Mouse (Mus musculus) ES-E14 (cell line): ENCODE data around the gene Map4k5. TPM values are rescaled to one million over a fixed set of nuclear protein-coding genes. Genes with fewer than 3 reads are reported as not detected.

Source experiments
- DNase-seq: peaks from one replicate; pipeline ENCODE4 v3.0.0-alpha.2; 2013; ENCODE audit warnings: low read depth, low spot score
- H3K27ac ChIP-seq: 2 replicates; pipeline ENCODE4 v1.5.1; 2012; ENCODE audit warnings: low read depth, mild to moderate bottlenecking, low read length, moderate library complexity, mixed read lengths; ENCODE audit not compliant: poor library complexity, insufficient read depth, severe bottlenecking
- H3K36me3 ChIP-seq: 2 replicates; pipeline ENCODE4 v1.6.1; 2012; ENCODE audit warnings: mild to moderate bottlenecking, low read length, moderate library complexity, mixed read lengths; ENCODE audit not compliant: control insufficient read depth, poor library complexity, insufficient read depth, severe bottlenecking
- H3K4me1 ChIP-seq, 2 experiments: fragments of 150-350 bp in 1 of 2; sonication (generic) in 1 of 2; 2 replicates each; pipeline ENCODE4 v1.6.1; 2012; ENCODE audit warnings: low read length in 2 of 2, mild to moderate bottlenecking in 1 of 2, mixed read lengths in 1 of 2; ENCODE audit not compliant: control insufficient read depth in 2 of 2, insufficient read depth in 2 of 2, poor library complexity in 1 of 2
- H3K4me3 ChIP-seq, 2 experiments: fragments of 150-350 bp in 1 of 2; sonication (generic) in 1 of 2; 2 replicates each; pipeline ENCODE4 v1.5.1; 2012; ENCODE audit warnings: low read length in 2 of 2, low read depth in 1 of 2, mild to moderate bottlenecking in 1 of 2, mixed read lengths in 1 of 2; ENCODE audit not compliant: insufficient read depth in 1 of 2, poor library complexity in 1 of 2, severe bottlenecking in 1 of 2
- H3K9ac ChIP-seq: 2 replicates; pipeline ENCODE4 v1.6.1; 2012; ENCODE audit warnings: low read depth, mild to moderate bottlenecking, low read length, mixed read lengths; ENCODE audit not compliant: poor library complexity, insufficient read depth, severe bottlenecking
- H3K9me3 ChIP-seq: fragments of 150-350 bp; sonication (generic); 2 replicates; pipeline ENCODE4 v1.6.1; 2012; ENCODE audit warnings: low read depth, mild to moderate bottlenecking, low read length; ENCODE audit not compliant: control insufficient read depth, insufficient read depth
- CHD2 ChIP-seq: IDR thresholded peaks from 2 replicates; pipeline ENCODE4 v1.6.1; 2014; ENCODE audit warnings: mild to moderate bottlenecking, low read depth, low read length, inconsistent platforms
- HCFC1 ChIP-seq: IDR thresholded peaks from 2 replicates; pipeline ENCODE4 v1.6.1; 2012; ENCODE audit warnings: low read length, inconsistent platforms, borderline replicate concordance; ENCODE audit not compliant: insufficient read depth
- MAFK ChIP-seq: IDR thresholded peaks from 2 replicates; pipeline ENCODE4 v1.6.1; 2014; ENCODE audit warnings: mild to moderate bottlenecking, low read depth, low read length, inconsistent platforms; ENCODE audit not compliant: insufficient read depth
- ZC3H11A ChIP-seq: IDR thresholded peaks from 2 replicates; pipeline ENCODE4 v1.6.1; 2012; ENCODE audit warnings: low read depth, mild to moderate bottlenecking, inconsistent platforms, low read length, borderline replicate concordance
- ZNF384 ChIP-seq: IDR thresholded peaks from 2 replicates; pipeline ENCODE4 v1.6.1; 2012; ENCODE audit warnings: low read depth, low read length, inconsistent platforms
- in situ Hi-C, 2 experiments: fragments of 600-800 bp; cut with MboI; formaldehyde crosslinking; loops; one replicate each; pipeline ENCODE4 v1.15.1; 2025; ENCODE audit warnings: low sequenced_read_pairs in 2 of 2, inconsistent platforms in 1 of 2; ENCODE audit not compliant: unreplicated experiment in 2 of 2
- total RNA-seq: library from RNA; depleted of rRNA; stranded (reverse); fragments of 300-350 nt; gene quantifications from 2 replicates; pipeline ENCODE4 v1.2.3, GENCODE M21; 2012

Map4k5 gene
- total RNA-seq, 1 experiment: 29.8 TPM

GRCm38 (mm10) chr12:69864164-69864692, 28.8 kb downstream of the Map4k5 start:
- no peak for DNase-seq
- in situ Hi-C loops: no loop called here
- Histone ChIP-seq H3K36me3 (no peaks in the 10 kb centered on the region; the same call in 1 of the 2 replicates), H3K4me3 (no peak overlapping the region), H3K9me3 (no peaks in the 10 kb centered on the region), H3K9ac (no peak overlapping the region), H3K27ac (no peak overlapping the region), H3K4me1 (peaks cover 0 to 3% of the 10 kb centered on the region in 2 experiments; a peak in 1 of 4 replicates)
- no peak for TF ChIP-seq HCFC1

DNA sequence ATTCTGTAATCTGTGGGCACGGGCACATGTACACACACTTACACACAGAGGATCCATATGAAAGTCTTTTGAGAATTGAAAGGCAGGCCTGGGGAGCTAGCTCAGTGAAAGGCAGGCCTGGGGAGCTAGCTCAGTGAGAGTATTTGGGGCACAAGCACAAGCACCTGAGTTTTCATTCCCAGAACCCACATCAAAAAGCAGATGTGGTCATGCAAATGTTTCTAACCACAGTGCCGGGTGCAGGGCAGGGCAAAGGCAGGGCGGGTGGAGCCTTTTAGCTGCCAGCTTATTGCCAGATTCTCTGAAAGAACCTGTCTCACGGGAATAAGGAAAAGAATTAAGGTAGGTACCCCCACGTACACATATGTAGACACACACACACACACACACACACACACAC, 29.5 kb downstream of the Map4k5 start:
- no peak overlapping the region for H3K27ac ChIP-seq
- peaks cover 0 to 3% of the 10 kb centered on the region in 2 experiments; a peak in 1 of 4 replicates for H3K4me1 ChIP-seq
- in situ Hi-C loops: no loop called here
- TF ChIP-seq ZNF384 (no peak), ZC3H11A (no peak), HCFC1 (no peak), CHD2 (no peak), MAFK (no peak)
- H3K4me3 ChIP-seq: no peak overlapping the region
- DNase-seq: no peak
- no peaks in the 10 kb centered on the region for H3K9me3 ChIP-seq
- H3K36me3 ChIP-seq: no peaks in the 10 kb centered on the region; the same call in 1 of the 2 replicates
- no peak overlapping the region for H3K9ac ChIP-seq

GRCm38 (mm10) chr12:69858847-69859246, 34.2 kb downstream of the Map4k5 start:
- TF ChIP-seq CHD2 (no peak), ZC3H11A (no peak), HCFC1 (no peak), ZNF384 (no peak), MAFK (no peak)
- Histone ChIP-seq H3K9me3 (no peaks in the 10 kb centered on the region), H3K9ac (no peak overlapping the region), H3K4me1 (peaks cover 0 to 3% of the 10 kb centered on the region in 2 experiments; a peak in 1 of 4 replicates), H3K27ac (no peak overlapping the region), H3K4me3 (no peak overlapping the region), H3K36me3 (no peaks in the 10 kb centered on the region)
- DNase-seq: no peak
- in situ Hi-C loops: no loop called here

DNA sequence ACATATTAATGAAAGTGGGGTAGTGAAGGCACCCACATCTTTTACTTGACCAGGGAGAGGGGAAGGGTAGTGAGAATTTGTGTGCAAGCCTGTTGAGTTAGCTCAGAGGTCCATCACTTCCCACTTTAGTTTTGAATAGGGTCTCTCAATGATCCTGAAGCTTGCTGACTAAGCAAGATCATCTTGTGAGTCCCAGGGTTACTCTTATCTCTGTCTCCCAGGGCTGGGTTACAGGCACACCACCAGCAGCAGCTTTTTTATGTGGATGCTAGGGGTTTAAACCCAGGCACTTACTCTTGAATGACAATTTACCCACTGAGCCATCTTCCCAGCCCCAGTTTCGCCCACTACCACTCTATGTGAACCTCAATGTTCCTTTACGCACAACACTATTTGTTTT, 35.4 kb downstream of the Map4k5 start:
- no peak overlapping the region for H3K4me3 ChIP-seq

DNA sequence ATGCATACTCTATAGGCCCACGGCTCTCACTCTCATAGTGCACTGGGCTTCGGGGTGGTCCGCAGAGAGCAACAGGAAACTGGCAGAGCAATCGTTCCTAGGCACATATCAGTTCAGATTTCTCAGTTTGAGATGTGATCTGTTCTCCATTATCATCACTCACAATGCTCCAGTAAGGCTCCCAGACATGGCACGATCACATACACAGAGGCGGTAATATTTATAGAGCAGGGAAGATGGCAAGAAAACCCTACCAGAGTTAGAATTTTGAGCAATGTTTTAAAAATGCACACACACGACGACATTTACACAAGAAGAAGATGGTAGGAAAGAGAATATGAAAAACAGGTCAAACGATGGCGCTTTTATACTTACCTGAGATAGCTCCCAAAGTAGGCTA, 36.6 kb downstream of the Map4k5 start:
- Histone ChIP-seq H3K4me3 (no peak overlapping the region), H3K36me3 (peaks cover 2% of the 10 kb centered on the region; the same call in 1 of the 2 replicates), H3K27ac (no peak overlapping the region), H3K9me3 (no peaks in the 10 kb centered on the region), H3K4me1 (peaks cover 1 to 6% of the 10 kb centered on the region in 2 experiments; a peak in 1 of 4 replicates), H3K9ac (no peak overlapping the region)
- DNase-seq: no peak
- TF ChIP-seq MAFK (no peak), CHD2 (no peak), ZC3H11A (no peak), HCFC1 (no peak), ZNF384 (no peak)
- in situ Hi-C loops: no loop called here

More for the DNA sequence above, 35.4 kb downstream of the Map4k5 start:
- Histone ChIP-seq H3K27ac (no peak overlapping the region), H3K36me3 (no peaks in the 10 kb centered on the region), H3K9ac (no peak overlapping the region), H3K9me3 (no peaks in the 10 kb centered on the region), H3K4me1 (peaks cover under 1 to 6% of the 10 kb centered on the region in 2 experiments; a peak in 1 of 4 replicates)
- TF ChIP-seq CHD2: no peak
- TF ChIP-seq ZNF384: no peak
- 0 out of 2 replicates have a peak, but pooled peaks have one; percentile 21 for TF ChIP-seq MAFK
- in situ Hi-C loops: no loop called here
- DNase-seq: no peak
